Mouse (Mus musculus) heart, embryonic 14.5 days (tissue): Measurements from ENCODE around the gene Cdc42bpa. TPM values are rescaled to one million over a fixed set of nuclear protein-coding genes. Genes with fewer than 3 reads are reported as not detected.

ENCODE experiments used
- ATAC-seq: fragments of 200-750 bp; cut with Nextera tagmentation; 2 replicates; pipeline ENCODE4 v1.8.0; 2017; ENCODE audit warnings: low read depth, moderate TSS enrichment; ENCODE audit not compliant: insufficient number of reproducible peaks, insufficient read depth, low FRiP score
- H3K27ac ChIP-seq, 2 experiments: fragments of 200-500 bp in 1 of 2; fragments of 300-500 bp in 1 of 2; sonication (generic) in 1 of 2; replicated peaks in 1 of 2; 2 replicates each; pipeline ENCODE4 v1.5.1; 2012 to 2014; ENCODE audit warnings: low read depth in 2 of 2, low read length in 2 of 2, control low read depth in 1 of 2, mild to moderate bottlenecking in 1 of 2, mixed read lengths in 1 of 2; ENCODE audit not compliant: control insufficient read depth in 1 of 2, insufficient read depth in 1 of 2
- H3K27me3 ChIP-seq: fragments of 300-500 bp; sonication (generic); 2 replicates; pipeline ENCODE4 v1.6.1; 2014; ENCODE audit warnings: mild to moderate bottlenecking, low read length, control low read depth; ENCODE audit not compliant: control insufficient read depth, insufficient read depth
- H3K36me3 ChIP-seq: fragments of 300-500 bp; sonication (generic); 2 replicates; pipeline ENCODE4 v1.6.1; 2014; ENCODE audit warnings: mild to moderate bottlenecking, control low read depth, low read length, mixed read lengths; ENCODE audit not compliant: control insufficient read depth, insufficient read depth
- H3K4me1 ChIP-seq, 2 experiments: fragments of 200-500 bp in 1 of 2; fragments of 300-500 bp in 1 of 2; sonication (generic) in 1 of 2; 2 replicates each; pipeline ENCODE4 v1.6.1; 2012 to 2014; ENCODE audit warnings: low read length in 2 of 2, control low read depth in 1 of 2, mixed read lengths in 1 of 2; ENCODE audit not compliant: control insufficient read depth in 2 of 2, insufficient read depth in 2 of 2
- H3K4me2 ChIP-seq: fragments of 300-500 bp; sonication (generic); 2 replicates; pipeline ENCODE4 v1.6.1; 2014; ENCODE audit warnings: mild to moderate bottlenecking, low read length
- H3K4me3 ChIP-seq, 2 experiments: fragments of 200-500 bp in 1 of 2; fragments of 300-500 bp in 1 of 2; sonication (generic) in 1 of 2; 2 replicates each; pipeline ENCODE4 v1.5.1; 2012 to 2014; ENCODE audit warnings: low read length in 2 of 2, mild to moderate bottlenecking in 2 of 2, control low read depth in 1 of 2, low read depth in 1 of 2, moderate library complexity in 1 of 2; ENCODE audit not compliant: control insufficient read depth in 1 of 2, insufficient read depth in 1 of 2
- H3K9ac ChIP-seq: fragments of 300-500 bp; sonication (generic); 2 replicates; pipeline ENCODE4 v1.6.1; 2014; ENCODE audit warnings: mild to moderate bottlenecking, low read length
- H3K9me3 ChIP-seq: fragments of 300-500 bp; sonication (generic); 2 replicates; pipeline ENCODE4 v1.6.1; 2016; ENCODE audit warnings: low read length, control low read depth; ENCODE audit not compliant: control insufficient read depth
- WGBS: fragments of 180-500 bp; shearing (Covaris S2); extraction: QIAGEN DNeasy Blood & Tissue Kit; methylation state at CpG from one replicate; pipeline ENCODE4 v1.1.7; 2014; 5-methylcytosine and 5-hydroxymethylcytosine counted together
- polyA plus RNA-seq: library from polyadenylated mRNA; unstranded; fragments of >200 nt; fragmentation: Nextera tagmentation; extraction: Ambion mirVana; gene quantifications from 2 replicates; pipeline ENCODE4 v1.2.1, GENCODE M21; 2014

Gene Cdc42bpa
- polyA plus RNA-seq, 1 experiment from 2014 or later = 14.6 TPM

DNA sequence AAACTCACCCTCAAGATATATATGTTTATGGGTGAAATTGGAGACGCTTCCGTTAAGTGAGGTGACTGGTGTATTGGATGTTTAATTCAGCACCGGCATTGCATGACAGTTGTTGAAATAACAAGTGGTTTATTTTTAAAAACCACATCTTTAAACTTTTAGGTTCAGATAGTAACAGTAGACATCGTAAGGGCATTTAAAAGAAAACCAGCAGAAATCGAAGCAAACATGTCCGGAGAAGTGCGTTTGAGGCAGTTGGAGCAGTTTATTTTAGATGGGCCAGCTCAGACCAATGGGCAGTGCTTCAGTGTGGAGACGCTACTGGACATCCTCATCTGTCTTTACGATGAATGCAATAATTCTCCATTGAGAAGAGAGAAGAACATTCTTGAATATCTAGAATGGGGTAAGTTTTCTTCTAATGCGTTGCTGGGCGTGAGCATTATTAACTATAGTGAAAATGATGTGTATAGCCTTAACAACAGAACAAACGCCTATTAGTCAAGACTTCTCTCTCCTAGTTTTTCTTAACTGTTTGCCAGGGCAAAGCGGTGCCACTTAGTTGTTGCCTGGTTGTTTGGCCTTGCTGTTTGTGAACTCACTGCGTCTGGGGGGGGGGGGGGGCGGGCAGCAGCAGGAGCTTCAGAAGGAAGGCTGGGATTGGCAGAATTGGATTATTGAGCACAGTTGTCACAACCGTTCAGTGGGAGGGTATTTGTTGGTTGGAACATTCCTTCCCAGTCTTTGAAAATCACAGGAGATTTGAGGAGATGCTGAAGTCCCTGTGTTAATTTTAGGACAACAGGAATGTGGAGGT is 818 bp downstream of the Cdc42bpa start:
- 3% methylated on average over 16 of the region's 16 CpGs for WGBS
- peak overlapping the region; percentile 51 to 88 for H3K4me3 ChIP-seq
- H3K36me3 ChIP-seq = no peaks in the 10 kb centered on the region
- H3K27ac ChIP-seq = no peak overlapping the region
- H3K9ac ChIP-seq = peak overlapping the region; percentile 96
- ATAC-seq = no peak
- H3K27me3 ChIP-seq = no peaks in the 10 kb centered on the region
- peaks cover 4 to 17% of the 10 kb centered on the region in 2 experiments for H3K4me1 ChIP-seq
- H3K9me3 ChIP-seq = no peaks in the 10 kb centered on the region
- peak overlapping the region; percentile 93 for H3K4me2 ChIP-seq

DNA sequence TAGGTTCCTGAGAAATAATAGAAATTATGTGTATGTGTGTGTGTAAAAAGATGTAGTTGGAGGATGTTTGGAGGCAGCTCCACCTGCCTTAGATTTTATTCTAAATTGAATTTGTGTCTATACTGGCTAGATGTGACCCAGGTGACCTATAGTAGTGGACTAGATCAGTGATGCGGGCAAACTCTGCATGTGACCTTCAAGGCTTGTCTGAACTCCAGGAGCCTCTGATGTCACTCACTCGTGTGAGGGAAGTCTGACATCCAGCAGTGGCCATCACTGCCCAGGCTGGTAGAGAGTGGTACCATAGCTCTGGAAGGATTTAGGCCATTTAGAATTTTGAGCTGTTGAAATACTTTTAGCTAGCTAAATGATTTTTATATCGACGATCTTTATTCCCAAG is 1.5 kb downstream of the Cdc42bpa start:
- WGBS = 41% methylated on average over 4 of the region's 4 CpGs
- no peak overlapping the region for H3K27ac ChIP-seq

DNA sequence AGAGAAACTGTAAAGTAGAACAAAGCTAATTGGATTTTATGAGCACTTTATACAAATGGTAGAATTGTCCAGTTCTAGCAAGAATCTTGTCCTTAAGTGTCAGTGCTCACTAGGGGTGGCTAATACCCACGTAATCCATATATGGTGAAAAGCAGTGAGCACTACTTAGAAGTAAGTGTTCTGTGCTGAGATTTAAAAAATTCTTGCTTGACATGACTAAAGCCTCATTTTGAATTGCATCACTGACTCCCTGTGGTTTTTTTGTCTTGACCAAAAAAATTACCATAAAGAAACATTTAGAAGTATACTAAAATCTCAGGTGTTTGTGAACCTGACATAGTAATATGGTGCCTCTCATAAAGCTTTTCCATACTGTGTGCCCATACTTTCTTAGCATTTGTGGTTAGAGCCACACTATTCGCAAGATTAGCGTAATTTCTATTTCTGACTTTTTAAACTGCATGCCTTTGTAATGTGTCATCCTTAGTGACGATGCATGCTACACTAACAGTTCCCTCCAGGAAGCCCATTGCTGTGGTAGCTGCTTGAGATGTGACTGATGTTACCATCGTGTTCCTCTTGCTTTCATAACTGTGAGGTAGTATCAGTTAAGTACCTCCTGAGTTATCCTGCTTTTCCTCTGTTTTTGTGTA is 9.6 kb downstream of the Cdc42bpa start:
- H3K27me3 ChIP-seq = no peaks in the 10 kb centered on the region

More for the DNA sequence above, 1.5 kb downstream of the Cdc42bpa start:
- peak overlapping the region; percentile 96 for H3K9ac ChIP-seq
- no peaks in the 10 kb centered on the region for H3K36me3 ChIP-seq
- H3K27me3 ChIP-seq = no peaks in the 10 kb centered on the region
- peak overlapping the region; percentile 51 to 88 for H3K4me3 ChIP-seq
- H3K4me2 ChIP-seq = peak overlapping the region; percentile 93
- ATAC-seq = no peak
- no peaks in the 10 kb centered on the region for H3K9me3 ChIP-seq
- peaks cover 4 to 17% of the 10 kb centered on the region in 2 experiments for H3K4me1 ChIP-seq

DNA sequence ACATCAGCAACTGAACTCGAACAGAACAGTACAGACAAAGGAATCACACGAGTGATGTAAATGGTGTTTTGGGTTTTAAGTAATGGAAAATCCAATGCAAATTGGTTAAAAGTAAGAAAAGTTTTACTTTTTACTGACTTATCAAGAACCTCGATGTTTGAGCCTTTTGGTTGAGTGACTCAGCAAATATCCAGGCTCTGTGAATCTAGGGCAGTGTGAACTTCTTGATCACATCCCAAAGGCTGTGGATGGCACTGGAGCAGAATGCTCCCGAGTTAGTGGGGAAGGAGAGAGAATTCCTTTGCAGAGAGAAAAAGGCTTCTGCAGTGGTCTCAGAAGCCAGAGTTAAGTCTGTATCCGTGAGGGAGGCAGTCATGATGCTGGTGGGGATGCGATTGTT is 14.7 kb downstream of the Cdc42bpa start:
- Histone ChIP-seq H3K4me2 (no peak overlapping the region), H3K9ac (no peak overlapping the region), H3K27ac (no peak overlapping the region), H3K36me3 (no peaks in the 10 kb centered on the region), H3K9me3 (no peaks in the 10 kb centered on the region), H3K4me1 (peaks cover 0 to 2% of the 10 kb centered on the region in 2 experiments; a peak in 2 of 4 replicates), H3K4me3 (no peak overlapping the region), H3K27me3 (no peaks in the 10 kb centered on the region)
- 80% methylated on average over 6 of the region's 6 CpGs for WGBS
- ATAC-seq = no peak

More for the DNA sequence above, 9.6 kb downstream of the Cdc42bpa start:
- Histone ChIP-seq H3K4me1 (peaks cover 0 to 9% of the 10 kb centered on the region in 2 experiments; a peak in 3 of 4 replicates), H3K9ac (no peak overlapping the region), H3K4me2 (no peak overlapping the region), H3K36me3 (no peaks in the 10 kb centered on the region), H3K27ac (no peak overlapping the region), H3K9me3 (no peaks in the 10 kb centered on the region), H3K4me3 (no peak overlapping the region)
- 23% methylated on average over 5 of the region's 5 CpGs for WGBS
- ATAC-seq = no peak

DNA sequence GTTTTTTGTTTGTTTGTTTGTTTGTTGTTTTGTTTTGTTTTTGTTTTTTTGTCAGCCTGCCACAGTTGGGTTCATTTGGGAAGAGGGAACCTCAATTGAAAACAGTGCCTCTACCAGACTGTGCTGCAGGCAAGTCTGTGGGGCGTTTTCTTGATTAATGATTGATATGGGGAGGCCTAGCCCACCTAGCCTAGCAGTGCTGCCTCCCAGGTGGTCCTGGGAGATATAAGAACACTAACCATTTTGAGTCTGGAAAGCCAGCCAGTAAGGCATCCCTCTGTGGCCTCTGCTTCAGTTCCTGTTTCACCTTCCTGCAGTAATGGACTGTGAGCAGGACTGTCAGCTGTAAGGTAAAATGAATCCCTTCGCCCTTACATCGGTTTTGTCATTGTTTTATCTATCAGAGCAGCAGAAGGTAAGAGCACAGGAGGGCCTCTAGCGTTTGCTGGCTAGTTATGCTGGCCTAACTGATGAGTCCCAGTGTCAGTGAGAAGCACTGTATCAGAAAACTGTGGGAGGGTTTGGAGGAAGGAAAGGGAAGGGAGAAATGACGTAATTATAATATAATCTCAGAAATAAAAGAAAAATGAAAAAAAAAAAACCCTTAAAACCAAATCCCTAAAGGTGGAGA is 15.5 kb downstream of the Cdc42bpa start:
- Histone ChIP-seq H3K27me3 (no peaks in the 10 kb centered on the region), H3K9me3 (no peaks in the 10 kb centered on the region), H3K4me3 (no peak overlapping the region), H3K4me1 (no peaks in the 10 kb centered on the region), H3K27ac (no peak overlapping the region), H3K36me3 (no peaks in the 10 kb centered on the region), H3K9ac (no peak overlapping the region), H3K4me2 (no peak overlapping the region)
- WGBS = 58% methylated on average over 5 of the region's 5 CpGs
- no peak for ATAC-seq

DNA sequence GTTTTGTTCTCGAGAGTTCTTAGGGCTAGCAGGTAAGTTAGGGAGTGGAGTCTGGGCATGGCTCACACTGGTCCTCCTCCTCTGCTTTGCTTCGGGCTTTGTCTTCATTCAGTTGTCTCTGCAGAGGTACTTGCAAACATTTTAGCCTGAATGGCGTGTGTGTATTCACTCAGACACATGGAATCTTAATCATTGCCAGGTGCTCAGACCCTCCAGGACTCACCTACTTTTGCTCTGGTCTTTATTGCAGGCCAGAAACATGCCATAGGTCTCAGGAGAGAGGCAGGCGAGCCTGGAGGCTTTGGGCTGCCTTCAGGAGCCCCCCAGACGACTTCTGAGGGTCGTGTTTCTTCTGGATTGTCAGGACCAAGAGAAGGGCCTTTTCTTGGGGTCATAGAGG is 17.2 kb downstream of the Cdc42bpa start:
- Histone ChIP-seq H3K9me3 (peaks cover 7% of the 10 kb centered on the region; the same call in 1 of the 2 replicates), H3K4me3 (no peak overlapping the region), H3K4me1 (no peaks in the 10 kb centered on the region), H3K4me2 (no peak overlapping the region), H3K27ac (no peak overlapping the region), H3K36me3 (no peaks in the 10 kb centered on the region), H3K27me3 (no peaks in the 10 kb centered on the region), H3K9ac (no peak overlapping the region)
- no peak for ATAC-seq
- 76% methylated on average over 6 of the region's 6 CpGs for WGBS

DNA sequence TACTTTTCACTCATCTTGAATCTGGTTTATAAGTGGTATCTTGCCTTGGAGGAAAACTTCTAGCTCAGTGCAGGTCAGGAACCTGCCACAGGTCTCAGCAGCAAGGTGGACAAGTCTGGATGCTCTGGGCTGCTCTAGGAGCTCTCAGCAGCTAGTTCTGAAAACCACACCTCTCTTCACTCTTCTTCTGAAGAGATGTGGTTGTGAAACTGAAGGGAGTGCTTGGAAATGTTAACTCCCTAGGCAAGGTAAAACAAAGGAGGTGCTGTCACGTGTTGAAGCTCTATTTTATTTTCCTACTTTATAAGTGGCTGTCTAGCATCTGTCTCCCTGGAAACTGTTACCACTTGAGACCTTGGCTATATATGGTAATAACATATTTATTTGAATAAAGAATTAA is 18.5 kb downstream of the Cdc42bpa start:
- no peak overlapping the region for H3K4me2 ChIP-seq
- no peak overlapping the region for H3K4me3 ChIP-seq
- H3K27ac ChIP-seq = no peak overlapping the region
- no peaks in the 10 kb centered on the region for H3K27me3 ChIP-seq
- WGBS = 74% methylated on average over 1 of the region's 1 CpGs
- no peak for ATAC-seq
- no peak overlapping the region for H3K9ac ChIP-seq
- peaks cover 7% of the 10 kb centered on the region; the same call in 1 of the 2 replicates for H3K9me3 ChIP-seq
- no peaks in the 10 kb centered on the region for H3K4me1 ChIP-seq
- H3K36me3 ChIP-seq = no peaks in the 10 kb centered on the region
